Mouse (Mus musculus) gastrocnemius, postnatal 14 days (tissue): ENCODE measurements around the gene Cyp2c37. TPM values are rescaled to one million over a fixed set of nuclear protein-coding genes. Genes with fewer than 3 reads are reported as not detected.
"Not testable (repeated sequence)": the region's sequence is repeated elsewhere in the genome, so short reads cannot be mapped to it uniquely, and the experiment has no call there.

Experiments used
- DNase-seq: peaks from one replicate; pipeline ENCODE4 v3.0.0; 2021; ENCODE audit warnings: mixed read lengths
- intact Hi-C: fragments of 180-260 bp; cut with DNase I; formaldehyde crosslinking; loops from one replicate; pipeline ENCODE4 v1.15.1; 2025; ENCODE audit warnings: low total_unique reads
- long read RNA-seq, 2 experiments: library from polyadenylated mRNA; stranded (forward); transcript quantifications; one replicate each; pipeline ENCODE4 v2.0.0; 2021
- total RNA-seq, 2 experiments: library from RNA; stranded (reverse); gene quantifications; 2 replicates each; pipeline ENCODE4 v1.2.3; 2021

Cyp2c37 gene
- total RNA-seq, result not detected
- long read RNA-seq, experiment 1, result 0 reads
- long read RNA-seq, experiment 2, result 0 reads

DNA sequence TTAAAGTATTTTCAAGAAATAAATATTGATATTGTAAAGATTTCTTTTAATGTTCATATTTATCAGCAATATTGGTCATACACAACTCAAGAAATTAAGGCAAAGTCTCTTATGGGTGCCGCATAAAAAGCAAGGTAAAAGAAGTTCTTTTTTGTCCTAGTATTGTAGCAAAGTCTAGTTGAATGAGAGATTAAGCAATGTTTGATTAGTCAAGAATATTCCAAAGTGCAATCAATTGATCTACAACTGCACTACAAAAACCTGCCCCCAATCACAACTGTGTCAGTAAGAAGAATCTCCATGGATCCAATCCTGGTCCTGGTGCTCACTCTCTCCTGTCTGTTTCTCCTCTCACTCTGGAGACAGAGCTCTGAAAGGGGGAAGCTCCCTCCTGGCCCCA, at the start of gene Cyp2c37:
Cyp2c37 (plus strand) TSS at position 285 of the 400 bp plus-strand sequence.
- intact Hi-C loops, DNase-seq: not testable (repeated sequence)

DNA sequence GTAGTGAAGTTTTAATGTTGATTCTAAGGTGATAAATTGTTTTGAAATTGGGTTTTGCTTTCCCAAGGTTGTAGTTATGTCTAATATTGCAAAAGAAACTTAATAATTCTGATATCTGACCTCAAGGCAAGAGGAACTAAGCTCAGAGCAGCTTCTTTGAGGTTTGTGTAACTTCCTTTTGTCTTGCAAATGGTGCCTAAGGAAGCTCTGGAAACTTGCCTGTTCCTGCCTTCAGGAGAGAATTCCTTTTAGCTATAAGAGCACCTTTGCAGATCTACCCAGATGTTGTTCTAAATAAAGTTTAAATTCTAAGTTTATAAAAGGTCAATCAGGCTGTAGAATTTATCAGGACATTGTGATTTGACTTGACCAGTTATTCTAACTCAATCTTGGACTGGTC, 31.4 kb upstream of the Cyp2c37 start:
- intact Hi-C loops, DNase-seq: not testable (repeated sequence)

DNA sequence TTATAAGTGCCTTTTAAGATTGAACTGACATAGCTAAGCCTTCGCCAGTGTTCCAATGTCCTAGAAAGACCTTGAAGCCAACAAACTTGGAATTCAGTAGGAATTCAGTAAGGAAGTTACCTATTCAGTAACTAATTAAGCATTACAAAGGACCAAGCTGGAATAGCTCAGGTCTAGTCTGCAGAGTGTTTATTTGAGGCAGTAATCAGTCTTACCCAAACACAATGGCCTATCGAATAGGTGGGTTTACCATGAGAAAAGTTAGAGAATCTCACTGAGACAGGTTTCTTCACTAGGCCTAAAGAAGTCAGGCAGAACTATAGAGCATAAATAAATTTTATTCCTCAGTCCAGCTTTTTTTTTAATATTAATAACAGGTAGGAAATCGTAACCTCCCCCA, 21.1 kb upstream of the Cyp2c37 start:
- DNase-seq, intact Hi-C loops: not testable (repeated sequence)

DNA sequence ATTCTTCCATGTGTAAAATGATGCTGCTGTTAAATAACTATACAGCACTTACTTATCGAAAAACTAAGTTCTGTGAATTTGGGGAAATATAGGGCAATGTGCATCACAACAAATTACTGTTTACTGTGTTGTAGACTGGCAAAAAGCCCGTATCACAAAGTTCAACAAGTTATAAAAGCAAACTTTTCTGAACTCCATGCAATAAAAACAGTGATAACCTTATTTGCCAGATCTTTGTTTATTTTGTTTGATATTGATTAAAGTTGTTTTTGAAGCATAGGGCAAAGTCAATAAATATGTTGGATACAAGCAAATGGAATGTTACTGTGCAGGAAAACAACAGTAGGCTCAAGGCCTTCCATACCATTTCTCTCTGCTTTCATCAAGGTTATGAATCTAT, 2.8 kb upstream of the Cyp2c37 start:
- intact Hi-C loops, result no loop called here

More for the DNA sequence above, 2.8 kb upstream of the Cyp2c37 start:
- no peak for DNase-seq

Other genes with a start within 250 kb of the Cyp2c37 start
- not detected for gene Cyp2c40, start 179.6 kb upstream of the Cyp2c37 start, total RNA-seq
- gene Cyp2c69, start 105.6 kb upstream of the Cyp2c37 start, total RNA-seq, result not detected
- gene Cyp2c54, start 81.4 kb downstream of the Cyp2c37 start, total RNA-seq, result not detected
- not detected for gene Cyp2c50, start 97.3 kb downstream of the Cyp2c37 start, total RNA-seq
- gene Cyp2c70, start 194.9 kb downstream of the Cyp2c37 start, total RNA-seq, result under 1 TPM in 1 of 2 experiments, not detected in 1; 0.24 TPM